In the genomic region with DNA sequence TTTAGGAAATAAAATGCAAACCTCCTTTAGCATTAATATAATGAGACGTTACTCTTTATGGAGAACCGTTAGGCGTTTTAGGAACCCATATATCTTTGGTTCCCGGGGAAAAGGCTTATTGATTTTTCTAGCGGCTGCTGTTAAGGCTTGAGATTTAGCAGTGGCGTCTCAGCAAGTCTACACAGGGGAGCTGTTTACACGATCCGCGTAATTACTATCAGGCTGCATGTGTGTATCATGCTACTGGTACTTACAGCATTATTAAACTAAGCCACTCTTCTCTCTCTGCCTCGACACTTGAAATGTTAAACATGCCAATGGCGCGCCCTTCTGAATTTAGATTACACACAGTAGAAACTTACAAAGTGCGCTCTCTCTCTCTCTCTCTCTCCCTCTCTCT, we compare ENCODE assay signal across 25 mouse cellular contexts. TPM values are rescaled to one million over a fixed set of nuclear protein-coding genes. Genes with fewer than 3 reads are reported as not detected.
A peak's percentile ranks its signal among the peaks of the same experiment; 100 is the strongest.
DNase-seq lines count a peak whose midpoint lies in the region; ATAC-seq and TF ChIP-seq lines count a peak whose summit lies in the region.
"Had no signal": no experiment of that assay in that cellular context is flagged by ENCODE, and none has a peak within 500 bp of the region (broad histone marks: within the 10 kb centered on the region; RNA-seq: fewer than 3 reads in every experiment).

No protein-coding gene starts in this region.

- 0 out of 2 replicates have a peak overlapping the region, but pooled peaks have one; percentile 1 for H3K4me3 ChIP-seq in hindbrain, embryonic 15.5 days
- H3K4me3 ChIP-seq in hindbrain, embryonic 10.5 days: no peak overlapping the region
- no peak overlapping the region for H3K4me3 ChIP-seq in midbrain, postnatal 0 days (ENCODE audit: low read depth, low read length)
- H3K4me3 ChIP-seq in midbrain, embryonic 10.5 days: no peak overlapping the region
- H3K4me3 ChIP-seq in hindbrain, postnatal 0 days (ENCODE audit: low read length): no peak overlapping the region
- H3K4me3 ChIP-seq: embryonic facial prominence, embryonic 15.5 days; erythroblast, embryonic 14.5 days; forebrain, embryonic 10.5 days; forebrain, embryonic 15.5 days; heart, embryonic 10.5 days had no signal

- TF ChIP-seq CTCF in midbrain, postnatal 0 days (IDR thresholded peaks at IDR 0.05): no peak
- TF ChIP-seq CTCF in hindbrain, postnatal 0 days (IDR thresholded peaks at IDR 0.05; ENCODE audit: low read depth): no peak

- 0 out of 2 replicates have a peak, but pooled peaks have one; percentile 19 for ATAC-seq in hindbrain, embryonic 15.5 days (ENCODE audit: low FRiP score, low read depth)
- no peak for ATAC-seq in midbrain, postnatal 0 days (ENCODE audit: low FRiP score)
- no peak for ATAC-seq in hindbrain, postnatal 0 days
- ATAC-seq: activated CD4-positive, CD25-positive, alpha-beta regulatory T cell, adult 4 months; forebrain, embryonic 15.5 days; inflammation-experienced regulatory T-cells, adult 6 months; Patski had no signal

- H3K4me2 ChIP-seq in hindbrain, embryonic 15.5 days: peak overlapping the region; percentile 29
- H3K4me2 ChIP-seq in midbrain, postnatal 0 days (ENCODE audit: low read depth, low read length, poor library complexity, severe bottlenecking): no peak overlapping the region
- no peak overlapping the region for H3K4me2 ChIP-seq in hindbrain, postnatal 0 days (ENCODE audit: low read depth, low read length)
- H3K4me2 ChIP-seq: embryonic facial prominence, embryonic 15.5 days; forebrain, embryonic 15.5 days had no signal

- H3K27me3 ChIP-seq in hindbrain, embryonic 15.5 days: no peaks in the 10 kb centered on the region
- H3K27me3 ChIP-seq in hindbrain, embryonic 10.5 days (ENCODE audit: insufficient read depth, poor library complexity, severe bottlenecking): no peaks in the 10 kb centered on the region
- H3K27me3 ChIP-seq in midbrain, postnatal 0 days (ENCODE audit: insufficient read depth, low read length): no peaks in the 10 kb centered on the region
- H3K27me3 ChIP-seq in midbrain, embryonic 10.5 days (ENCODE audit: low read depth, poor library complexity, severe bottlenecking): no peaks in the 10 kb centered on the region
- no peaks in the 10 kb centered on the region for H3K27me3 ChIP-seq in hindbrain, postnatal 0 days (ENCODE audit: insufficient read depth, low read length)
- H3K27me3 ChIP-seq: CH12.LX; embryonic facial prominence, embryonic 15.5 days; forebrain, embryonic 15.5 days; Patski had no signal

- H3K27ac ChIP-seq in hindbrain, embryonic 15.5 days (replicated peaks): 0 out of 2 replicates have a peak overlapping the region, but pooled peaks have one; percentile 8
- H3K27ac ChIP-seq in hindbrain, embryonic 10.5 days: no peak overlapping the region
- no peak overlapping the region for H3K27ac ChIP-seq in midbrain, postnatal 0 days (ENCODE audit: low read depth, low read length)
- no peak overlapping the region for H3K27ac ChIP-seq in midbrain, embryonic 10.5 days (replicated peaks)
- H3K27ac ChIP-seq in hindbrain, postnatal 0 days: no peak overlapping the region
- H3K27ac ChIP-seq: embryonic facial prominence, embryonic 15.5 days; forebrain, embryonic 10.5 days; forebrain, embryonic 15.5 days; heart, embryonic 10.5 days had no signal

- WGBS in hindbrain, embryonic 15.5 days: 70% methylated on average over 13 of the region's 13 CpGs
- 88% methylated on average over 13 of the region's 13 CpGs for WGBS in hindbrain, embryonic 10.5 days
- 80% methylated on average over 13 of the region's 13 CpGs for WGBS in midbrain, postnatal 0 days
- WGBS in midbrain, embryonic 10.5 days: 86% methylated on average over 13 of the region's 13 CpGs
- WGBS in hindbrain, postnatal 0 days: 72% methylated on average over 13 of the region's 13 CpGs

- no peaks in the 10 kb centered on the region for H3K9me3 ChIP-seq in hindbrain, embryonic 15.5 days
- H3K9me3 ChIP-seq in hindbrain, embryonic 10.5 days: no peaks in the 10 kb centered on the region
- H3K9me3 ChIP-seq in midbrain, postnatal 0 days (ENCODE audit: low read length): no peaks in the 10 kb centered on the region
- H3K9me3 ChIP-seq in midbrain, embryonic 10.5 days (replicated peaks): no peaks in the 10 kb centered on the region
- no peaks in the 10 kb centered on the region for H3K9me3 ChIP-seq in hindbrain, postnatal 0 days (ENCODE audit: low read length)
- H3K9me3 ChIP-seq: embryonic facial prominence, embryonic 15.5 days; forebrain, embryonic 10.5 days; forebrain, embryonic 15.5 days; heart, embryonic 10.5 days had no signal

- no peak for DNase-seq in hindbrain, embryonic 10.5 days (ENCODE audit: low spot score)
- peak; percentile 32 for DNase-seq in midbrain, postnatal 0 days (ENCODE audit: low spot score)
- no peak for DNase-seq in midbrain, embryonic 10.5 days (ENCODE audit: low spot score)
- DNase-seq in hindbrain, postnatal 0 days (ENCODE audit: low spot score): peak; percentile 43
- no peak for DNase-seq in c-Kit-positive CD71-positive TER-119-positive erythroid progenitor cells, embryonic 14.5 days (ENCODE audit: low spot score)
- DNase-seq: adrenal gland, adult 2 months; adrenal gland, postnatal 25 days; cerebellum, adult 11 months; cerebellum, adult 8-10 months; cerebellum, postnatal 14 days; embryo, embryonic 11 days; heart, adult 18-20 months; heart, postnatal 10 days; heart, postnatal 4 days had no signal

- H3K4me1 ChIP-seq in hindbrain, embryonic 15.5 days (replicated peaks): no peaks in the 10 kb centered on the region
- H3K4me1 ChIP-seq in hindbrain, embryonic 10.5 days (replicated peaks): no peaks in the 10 kb centered on the region
- H3K4me1 ChIP-seq in midbrain, postnatal 0 days (ENCODE audit: insufficient read depth, low read length): no peaks in the 10 kb centered on the region
- no peaks in the 10 kb centered on the region for H3K4me1 ChIP-seq in midbrain, embryonic 10.5 days
- H3K4me1 ChIP-seq in hindbrain, postnatal 0 days (ENCODE audit: insufficient read depth, low read length): no peaks in the 10 kb centered on the region
- H3K4me1 ChIP-seq: embryonic facial prominence, embryonic 15.5 days; forebrain, embryonic 10.5 days; forebrain, embryonic 15.5 days; heart, embryonic 10.5 days had no signal

- no peak overlapping the region for H3K9ac ChIP-seq in hindbrain, embryonic 15.5 days
- no peak overlapping the region for H3K9ac ChIP-seq in midbrain, postnatal 0 days (replicated peaks; ENCODE audit: low read length, poor library complexity, severe bottlenecking)
- no peak overlapping the region for H3K9ac ChIP-seq in hindbrain, postnatal 0 days (replicated peaks; ENCODE audit: low read length)
- H3K9ac ChIP-seq: embryonic facial prominence, embryonic 15.5 days; forebrain, embryonic 15.5 days had no signal

- no peaks in the 10 kb centered on the region for H3K36me3 ChIP-seq in hindbrain, embryonic 15.5 days
- H3K36me3 ChIP-seq in hindbrain, embryonic 10.5 days: 0 out of 2 replicates have a peak, but pooled peaks cover 5% of the 10 kb centered on the region
- H3K36me3 ChIP-seq in midbrain, postnatal 0 days (ENCODE audit: insufficient read depth, low read length): no peaks in the 10 kb centered on the region
- no peaks in the 10 kb centered on the region for H3K36me3 ChIP-seq in midbrain, embryonic 10.5 days
- no peaks in the 10 kb centered on the region for H3K36me3 ChIP-seq in hindbrain, postnatal 0 days (ENCODE audit: insufficient read depth, low read length)
- H3K36me3 ChIP-seq: embryonic facial prominence, embryonic 15.5 days; forebrain, embryonic 15.5 days; heart, embryonic 10.5 days had no signal

RNA-seq across cellular contexts. Expression of a gene that starts 8.9 kb away (rescaled TPM):
- polyA plus RNA-seq in hindbrain, embryonic 15.5 days (2015; fragmentation: Nextera tagmentation; extraction: Ambion mirVana): 1,135 and 1,350 TPM in 2 replicates
- 1,324 and 1,340 TPM in 2 replicates for polyA plus RNA-seq in hindbrain, embryonic 10.5 days (2016; fragmentation: Nextera tagmentation; extraction: Ambion mirVana)
- 145 and 151 TPM in 2 replicates for total RNA-seq in midbrain, postnatal 0 days (2014; rRNA removed)
- polyA plus RNA-seq in midbrain, postnatal 0 days (2015; fragmentation: Nextera tagmentation; extraction: Ambion mirVana): 1,280 and 1,361 TPM in 2 replicates
- polyA plus RNA-seq in midbrain, embryonic 10.5 days (2016; fragmentation: Nextera tagmentation; extraction: Ambion mirVana): 1,159 and 1,322 TPM in 2 replicates
- 56.4 and 153 TPM in 2 replicates for total RNA-seq in hindbrain, postnatal 0 days (2014; rRNA removed)
- polyA plus RNA-seq in hindbrain, postnatal 0 days (2015; fragmentation: Nextera tagmentation; extraction: Ambion mirVana): 1,492 and 1,507 TPM in 2 replicates

RNA-seq across cellular contexts. Expression of a gene that starts 18.6 kb away (rescaled TPM):
- 5.1 and 6.1 TPM in 2 replicates for polyA plus RNA-seq in hindbrain, embryonic 15.5 days (2015; fragmentation: Nextera tagmentation; extraction: Ambion mirVana)
- 28.3 and 31.8 TPM in 2 replicates for polyA plus RNA-seq in hindbrain, embryonic 10.5 days (2016; fragmentation: Nextera tagmentation; extraction: Ambion mirVana)
- total RNA-seq in midbrain, postnatal 0 days (2014; rRNA removed): 0.24 and 1.6 TPM in 2 replicates
- 1.2 and 1.3 TPM in 2 replicates for polyA plus RNA-seq in midbrain, postnatal 0 days (2015; fragmentation: Nextera tagmentation; extraction: Ambion mirVana)
- polyA plus RNA-seq in midbrain, embryonic 10.5 days (2016; fragmentation: Nextera tagmentation; extraction: Ambion mirVana): 33.3 and 35.8 TPM in 2 replicates
- 0.37 and 0.86 TPM in 2 replicates for total RNA-seq in hindbrain, postnatal 0 days (2014; rRNA removed)
- polyA plus RNA-seq in hindbrain, postnatal 0 days (2015; fragmentation: Nextera tagmentation; extraction: Ambion mirVana): 3.4 and 3.6 TPM in 2 replicates
- total RNA-seq: gastrocnemius, adult 8-10 months; heart, adult 18-20 months had no signal
- polyA plus RNA-seq: adrenal gland, adult 2 months had no signal

RNA-seq across cellular contexts. Expression of a gene that starts 33.8 kb away (rescaled TPM):
- polyA plus RNA-seq in hindbrain, embryonic 15.5 days (2015; fragmentation: Nextera tagmentation; extraction: Ambion mirVana): 332 and 367 TPM in 2 replicates
- 497 and 532 TPM in 2 replicates for polyA plus RNA-seq in hindbrain, embryonic 10.5 days (2016; fragmentation: Nextera tagmentation; extraction: Ambion mirVana)
- 117 and 148 TPM in 2 replicates for total RNA-seq in midbrain, postnatal 0 days (2014; rRNA removed)
- polyA plus RNA-seq in midbrain, postnatal 0 days (2015; fragmentation: Nextera tagmentation; extraction: Ambion mirVana): 352 and 392 TPM in 2 replicates
- 467 and 542 TPM in 2 replicates for polyA plus RNA-seq in midbrain, embryonic 10.5 days (2016; fragmentation: Nextera tagmentation; extraction: Ambion mirVana)
- 80.6 and 99.1 TPM in 2 replicates for total RNA-seq in hindbrain, postnatal 0 days (2014; rRNA removed)
- 417 and 430 TPM in 2 replicates for polyA plus RNA-seq in hindbrain, postnatal 0 days (2015; fragmentation: Nextera tagmentation; extraction: Ambion mirVana)

RNA-seq across cellular contexts. Expression of a gene that starts 33.9 kb away (rescaled TPM):
- 40.4 and 43.5 TPM in 2 replicates for polyA plus RNA-seq in hindbrain, embryonic 15.5 days (2015; fragmentation: Nextera tagmentation; extraction: Ambion mirVana)
- 33.9 and 35.6 TPM in 2 replicates for polyA plus RNA-seq in hindbrain, embryonic 10.5 days (2016; fragmentation: Nextera tagmentation; extraction: Ambion mirVana)
- total RNA-seq in midbrain, postnatal 0 days (2014; rRNA removed): 54.6 and 59.0 TPM in 2 replicates
- 41.5 and 41.9 TPM in 2 replicates for polyA plus RNA-seq in midbrain, postnatal 0 days (2015; fragmentation: Nextera tagmentation; extraction: Ambion mirVana)
- 32.6 and 34.3 TPM in 2 replicates for polyA plus RNA-seq in midbrain, embryonic 10.5 days (2016; fragmentation: Nextera tagmentation; extraction: Ambion mirVana)
- 64.6 and 71.1 TPM in 2 replicates for total RNA-seq in hindbrain, postnatal 0 days (2014; rRNA removed)
- polyA plus RNA-seq in hindbrain, postnatal 0 days (2015; fragmentation: Nextera tagmentation; extraction: Ambion mirVana): 39.7 and 42.2 TPM in 2 replicates

RNA-seq across cellular contexts. Expression of a gene that starts 46.9 kb away (rescaled TPM):
- 14.1 and 15.6 TPM in 2 replicates for polyA plus RNA-seq in hindbrain, embryonic 15.5 days (2015; fragmentation: Nextera tagmentation; extraction: Ambion mirVana)
- polyA plus RNA-seq in hindbrain, embryonic 10.5 days (2016; fragmentation: Nextera tagmentation; extraction: Ambion mirVana): 44.2 and 59.3 TPM in 2 replicates
- total RNA-seq in midbrain, postnatal 0 days (2014; rRNA removed): 0.38 and 4.0 TPM in 2 replicates
- 5.3 and 5.4 TPM in 2 replicates for polyA plus RNA-seq in midbrain, postnatal 0 days (2015; fragmentation: Nextera tagmentation; extraction: Ambion mirVana)
- polyA plus RNA-seq in midbrain, embryonic 10.5 days (2016; fragmentation: Nextera tagmentation; extraction: Ambion mirVana): 49.8 and 57.0 TPM in 2 replicates
- total RNA-seq in hindbrain, postnatal 0 days (2014; rRNA removed): 2.0 and 4.7 TPM in 2 replicates
- 11.4 and 13.3 TPM in 2 replicates for polyA plus RNA-seq in hindbrain, postnatal 0 days (2015; fragmentation: Nextera tagmentation; extraction: Ambion mirVana)
- polyA plus RNA-seq: erythroblast, embryonic 14.5 days had no signal

Comparison
In these comparisons a context has a peak if more than half of its experiments do, and no peak if none do; other contexts are left out.
1. DNase-seq: peak in midbrain, postnatal 0 days (single experiment) and hindbrain, postnatal 0 days (single experiment); none in hindbrain, embryonic 10.5 days (single experiment), midbrain, embryonic 10.5 days (single experiment) and c-Kit-positive CD71-positive TER-119-positive erythroid progenitor cells, embryonic 14.5 days (single experiment).